Mouse (Mus musculus) T-helper 17 cell (primary cell): ENCODE measurements around the gene Gtf2ird1.

Experiments used
- in situ Hi-C, 2 experiments: fragments of 300-600 bp; cut with MboI, MseI; formaldehyde crosslinking; loops; 1 replicate in 1 of 2; 2 replicates in 1 of 2; pipeline ENCODE4 v1.15.1; 2025; ENCODE audit warnings: high pct_unique_total_duplicates in 2 of 2

Gtf2ird1 gene

GRCm38 (mm10) chr5:134316721-134317120, 139.8 kb downstream of the Gtf2ird1 start:
- in situ Hi-C loops, result loop anchor here in 1 of 2 experiments (25.0 kb wide), 1 partner anchor 1221 kb away; the partner anchor contains the start of gene Hip1

- in situ Hi-C loops, result loop anchor here in 1 of 2 experiments (25.0 kb wide), 1 partner anchor 1222 kb away; the partner anchor contains the start of gene Hip1
These were observed 140.7 kb downstream of the Gtf2ird1 start for GRCm38 (mm10) chr5:134315623-134316350.

- in situ Hi-C loops, result loop anchor here in 1 of 2 experiments (25.0 kb wide), 1 partner anchor 1222 kb away; the partner anchor contains the start of gene Hip1
These were observed 141.6 kb downstream of the Gtf2ird1 start, which contains the start of gene Gtf2i for GRCm38 (mm10) chr5:134314688-134315622. Gene Gtf2i (minus strand): TSS chr5:134314760.

GRCm38 (mm10) chr5:134314068-134314674, 142.3 kb downstream of the Gtf2ird1 start:
- in situ Hi-C loops, result loop anchor here in 1 of 2 experiments (25.0 kb wide), 1 partner anchor 1223 kb away; the partner anchor contains the start of gene Hip1

- in situ Hi-C loops, result loop anchor here in 1 of 2 experiments (25.0 kb wide), 1 partner anchor 1224 kb away; the partner anchor contains the start of gene Hip1
These were observed 143.0 kb downstream of the Gtf2ird1 start for GRCm38 (mm10) chr5:134313451-134314067.

- in situ Hi-C loops, result loop anchor here in 1 of 2 experiments (25.0 kb wide), 1 partner anchor 1224 kb away; the partner anchor contains the start of gene Hip1
These were observed 143.6 kb downstream of the Gtf2ird1 start for GRCm38 (mm10) chr5:134312691-134313450.

GRCm38 (mm10) chr5:134311894-134312411, 144.6 kb downstream of the Gtf2ird1 start:
- in situ Hi-C loops, result loop anchor here in 1 of 2 experiments (25.0 kb wide), 1 partner anchor 1225 kb away; the partner anchor contains the start of gene Hip1

- in situ Hi-C loops, result loop anchor here in 1 of 2 experiments (25.0 kb wide), 1 partner anchor 1227 kb away; the partner anchor contains the start of gene Hip1
These were observed 146.3 kb downstream of the Gtf2ird1 start for GRCm38 (mm10) chr5:134310201-134310600.

- in situ Hi-C loops, result loop anchor here in 1 of 2 experiments (25.0 kb wide), 1 partner anchor 1228 kb away; the partner anchor contains the start of gene Hip1
These were observed 147.2 kb downstream of the Gtf2ird1 start for GRCm38 (mm10) chr5:134309345-134309744.
